Mouse (Mus musculus): Measurements from ENCODE around the gene Hoxa4. TPM values are rescaled to one million over a fixed set of nuclear protein-coding genes. Genes with fewer than 3 reads are reported as not detected.

Hoxa4 gene
- total RNA-seq, 2 experiments from 2014 or later: 2.7 to 3.3 TPM

GRCm38 (mm10) chr6:52226569-52227257 is 35.2 kb upstream of the Hoxa4 start:
- no peak for TF ChIP-seq CTCF (IDR thresholded peaks at IDR 0.05)
- DNase-seq: no peak
- Histone ChIP-seq H3K27ac (peak overlapping the region; percentile 93), H3K4me3 (peak overlapping the region; percentile 76)
- intact Hi-C loops (cut with DNase I): no loop called here

- peak; percentile 93 for DNase-seq
- Histone ChIP-seq H3K4me3 (peak overlapping the region; percentile 76), H3K27ac (peak overlapping the region; percentile 93)
- intact Hi-C loops (cut with DNase I): loop anchor here (2.0 kb wide), 1 partner anchor 15 kb away; no protein-coding TSS in a partner anchor
- no peak for TF ChIP-seq CTCF (IDR thresholded peaks at IDR 0.05)
These were observed 34.3 kb upstream of the Hoxa4 start for GRCm38 (mm10) chr6:52225612-52226568.

DNA sequence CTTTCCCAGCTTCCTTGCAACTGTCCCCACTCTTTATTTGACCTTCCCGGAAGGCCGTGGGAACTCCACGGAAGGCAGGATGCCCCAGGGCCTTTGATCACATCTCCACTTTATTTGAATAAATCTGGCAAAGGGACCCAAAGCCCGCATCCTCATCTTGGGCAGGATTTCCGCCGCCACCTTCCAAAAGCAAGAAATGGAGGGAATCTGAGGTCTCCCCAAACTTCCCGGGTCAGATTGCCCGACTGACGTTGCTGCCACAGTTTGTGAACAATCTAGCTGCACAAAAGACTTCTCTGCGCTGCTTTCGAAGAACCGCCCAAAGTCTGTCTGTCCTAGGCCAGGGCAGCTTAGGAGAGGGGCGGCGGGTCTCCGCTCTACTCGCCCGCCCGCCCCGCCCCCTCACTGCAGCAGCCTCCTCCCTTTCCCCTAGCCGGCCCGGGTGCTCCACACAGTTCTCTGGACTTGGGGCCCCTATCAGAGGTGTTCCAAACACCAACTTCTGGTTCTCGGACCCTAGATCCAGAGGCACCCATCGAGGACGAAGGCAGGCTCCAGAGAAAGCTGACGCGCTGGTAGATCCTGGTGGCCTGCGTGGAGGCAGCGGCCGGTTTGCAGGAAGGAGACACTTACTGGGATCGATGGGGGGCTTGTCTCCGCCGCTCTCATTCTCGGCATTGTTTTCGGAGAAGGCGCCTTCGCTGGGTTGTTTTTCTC is 33.5 kb upstream of the Hoxa4 start:
- Histone ChIP-seq H3K27ac (peak overlapping the region; percentile 93), H3K4me3 (peak overlapping the region; percentile 76)
- DNase-seq: no peak
- intact Hi-C loops (cut with DNase I): loop anchor here (2.0 to 5.0 kb wide), 2 partner anchors 14 to 753 kb away; partner anchors contain the start of gene Cbx3
- no peak for TF ChIP-seq CTCF (IDR thresholded peaks at IDR 0.05)

GRCm38 (mm10) chr6:52223939-52224760 is 32.6 kb upstream of the Hoxa4 start:
- intact Hi-C loops (cut with DNase I): loop anchor here (2.0 to 5.0 kb wide), 2 partner anchors 13 to 752 kb away; partner anchors contain the start of gene Cbx3
- Histone ChIP-seq H3K4me3 (peak overlapping the region; percentile 76), H3K27ac (peak overlapping the region; percentile 93)
- TF ChIP-seq CTCF (IDR thresholded peaks at IDR 0.05): no peak
- DNase-seq: no peak

DNA sequence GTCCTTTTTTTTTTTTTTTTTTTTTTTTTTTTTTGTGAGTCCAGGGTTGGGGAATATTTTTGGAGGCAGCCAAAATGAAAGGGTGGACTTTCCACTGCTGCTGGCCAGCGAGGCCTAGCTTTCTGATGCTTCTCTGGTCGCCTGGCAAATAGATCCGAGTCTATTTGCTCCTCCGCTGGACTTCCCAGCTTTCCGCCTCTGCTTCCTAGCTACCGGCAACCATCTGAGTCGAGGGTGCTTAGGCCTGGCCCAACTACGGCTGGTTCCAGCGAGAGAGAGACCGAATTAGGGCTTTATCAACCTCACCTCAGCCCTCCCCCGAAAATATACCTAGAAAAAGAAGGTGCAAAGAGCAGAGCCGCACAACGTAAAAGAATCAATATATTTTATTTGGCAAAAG is 31.2 kb upstream of the Hoxa4 start:
- DNase-seq: peak; percentile 35
- intact Hi-C loops (cut with DNase I): loop anchor here (5.0 kb wide), 1 partner anchor 750 kb away; the partner anchor contains the start of gene Cbx3
- peak overlapping the region; percentile 93 for H3K27ac ChIP-seq
- H3K4me3 ChIP-seq: peak overlapping the region; percentile 76
- no peak for TF ChIP-seq CTCF (IDR thresholded peaks at IDR 0.05)

DNA sequence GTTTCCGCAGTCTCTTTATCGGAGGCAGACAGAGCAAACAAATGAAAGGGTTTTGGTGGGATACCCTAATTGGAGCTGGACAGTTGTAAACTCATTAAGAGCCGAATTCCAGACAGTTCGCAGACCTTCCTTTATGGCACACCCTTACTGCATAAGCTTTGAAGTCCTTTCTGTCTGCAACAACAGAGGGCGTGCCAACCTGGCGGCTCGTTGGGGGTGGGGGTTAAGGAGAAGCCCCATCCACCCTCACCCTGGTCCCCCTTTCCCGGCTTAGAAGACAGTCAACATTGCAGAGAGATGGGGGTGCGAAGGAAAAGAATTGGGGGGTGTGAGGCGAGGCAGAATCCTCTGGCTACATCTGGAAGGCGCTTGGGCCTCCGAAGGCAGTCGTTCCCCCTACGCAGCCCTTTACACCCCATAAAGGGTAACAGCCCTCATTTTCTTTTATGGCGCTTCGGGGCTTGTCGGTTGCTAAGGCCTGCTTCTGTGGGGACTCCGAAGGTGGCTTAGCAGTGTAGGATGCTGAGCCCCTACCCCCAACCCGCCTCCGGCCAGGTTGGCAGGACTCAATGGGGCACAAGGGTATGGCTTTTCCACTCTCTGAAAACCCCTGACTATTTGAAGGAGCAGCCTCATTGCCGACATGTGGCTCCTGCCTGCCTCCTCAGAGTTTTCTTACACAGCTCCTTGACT is 30.6 kb upstream of the Hoxa4 start:
- H3K4me3 ChIP-seq: peak overlapping the region; percentile 76
- intact Hi-C loops (cut with DNase I): loop anchor here (2.0 to 5.0 kb wide), 3 partner anchors 345 to 750 kb away; partner anchors contain the start of gene Cbx3
- DNase-seq: peak; percentile 54
- peak overlapping the region; percentile 93 for H3K27ac ChIP-seq
- TF ChIP-seq CTCF (IDR thresholded peaks at IDR 0.05): no peak

DNA sequence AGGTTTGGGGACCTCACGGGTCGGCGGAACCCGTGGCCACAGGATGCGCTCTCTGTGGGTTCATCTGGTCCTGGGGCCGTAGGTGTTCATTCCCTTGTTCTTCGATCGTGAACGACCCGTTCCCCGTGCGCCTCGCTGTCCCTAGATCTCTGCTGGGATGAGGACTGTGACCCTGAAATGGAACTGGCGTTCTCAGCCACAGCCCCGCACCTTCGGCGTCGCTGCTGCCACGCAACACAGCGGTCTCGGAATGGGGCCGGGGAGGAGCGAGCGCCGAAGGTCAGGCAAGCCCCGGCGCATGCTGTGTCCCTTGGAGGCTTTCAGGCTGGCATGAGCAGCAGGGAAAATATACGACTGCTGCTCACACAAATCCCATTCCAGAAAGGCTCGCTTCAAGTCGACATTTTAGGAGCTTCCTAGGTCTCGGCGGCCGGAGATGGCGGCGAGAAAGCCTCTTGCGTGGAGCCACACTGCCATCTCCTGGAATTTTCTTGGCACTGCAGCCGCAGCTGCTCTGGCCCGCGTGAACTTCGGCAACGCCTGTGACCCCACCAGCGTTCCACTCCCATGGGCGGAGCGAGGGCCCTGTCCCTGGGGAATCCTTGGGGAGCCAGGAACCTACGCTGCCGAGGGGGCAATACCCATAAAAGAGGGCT is 29.9 kb upstream of the Hoxa4 start, which contains the start of gene Hoxa7:
Hoxa7 (minus strand) TSS at position 518 of the 656 bp plus-strand sequence.
- Histone ChIP-seq H3K4me3 (peak within 1 kb of the TSS; percentile 76), H3K27ac (peak within 1 kb of the TSS; percentile 93)
- intact Hi-C loops (cut with DNase I): loop anchor here (2.0 to 5.0 kb wide), 3 partner anchors 345 to 749 kb away; partner anchors contain the start of gene Cbx3
- DNase-seq: peak; percentile 95
- no peak; the same call in 1 of the 2 replicates for TF ChIP-seq CTCF (IDR thresholded peaks at IDR 0.05)

DNA sequence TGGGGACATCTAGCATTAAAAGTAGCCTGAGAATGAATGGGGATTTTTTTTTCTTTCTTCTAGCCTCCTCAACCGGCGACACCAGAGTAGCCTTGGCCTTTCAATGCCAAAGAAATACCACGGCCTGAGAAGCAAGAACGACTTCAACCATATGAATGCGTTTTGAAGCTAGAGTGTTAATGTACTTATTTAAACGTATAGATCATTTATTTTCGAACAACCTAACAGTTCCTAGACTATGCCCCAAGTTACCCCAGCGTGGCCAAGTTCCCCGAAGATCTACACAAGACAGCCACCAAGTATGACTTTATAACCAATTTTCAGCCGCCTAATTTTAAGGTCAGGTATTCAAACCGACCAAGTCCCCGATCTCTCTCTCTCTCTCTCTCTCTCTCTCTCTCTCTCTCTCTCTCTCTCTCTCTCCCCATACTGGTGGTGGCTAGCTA is 29.3 kb upstream of the Hoxa4 start:
- peak overlapping the region; percentile 76 for H3K4me3 ChIP-seq
- intact Hi-C loops (cut with DNase I): loop anchor here (2.0 to 5.0 kb wide), 3 partner anchors 344 to 749 kb away; partner anchors contain the start of gene Cbx3
- DNase-seq: no peak
- TF ChIP-seq CTCF (IDR thresholded peaks at IDR 0.05): no peak
- H3K27ac ChIP-seq: peak overlapping the region; percentile 93

GRCm38 (mm10) chr6:52220003-52220864 is 28.7 kb upstream of the Hoxa4 start:
- peak overlapping the region; percentile 76 for H3K4me3 ChIP-seq
- no peak for TF ChIP-seq CTCF (IDR thresholded peaks at IDR 0.05)
- peak overlapping the region; percentile 93 for H3K27ac ChIP-seq
- no peak for DNase-seq
- intact Hi-C loops (cut with DNase I): loop anchor here (2.0 to 5.0 kb wide), 3 partner anchors 343 to 748 kb away; partner anchors contain the start of gene Cbx3
